Mouse (Mus musculus): ENCODE measurements around the gene Egfr.

Gene Egfr

GRCm38 (mm10) chr11:16752007-16752348 is at the start of gene Egfr:
TSS of gene Egfr (plus strand) at chr11:16752203.
- no peak for DNase-seq (ENCODE audit: low read depth, low spot score)

- no peak for DNase-seq (ENCODE audit: low read depth, low spot score)
Measured at GRCm38 (mm10) chr11:16703221-16703620, 48.8 kb upstream of the Egfr start.

- DNase-seq (ENCODE audit: low read depth, low spot score) = no peak
Measured at GRCm38 (mm10) chr11:16735083-16735644, 16.8 kb upstream of the Egfr start.

- DNase-seq (ENCODE audit: low read depth, low spot score) = no peak
Measured at GRCm38 (mm10) chr11:16737323-16737722, 14.7 kb upstream of the Egfr start.

- DNase-seq (ENCODE audit: low read depth, low spot score) = no peak
Measured at GRCm38 (mm10) chr11:16738691-16739090, 13.3 kb upstream of the Egfr start.

GRCm38 (mm10) chr11:16739155-16739554 is 12.8 kb upstream of the Egfr start:
- no peak for DNase-seq (ENCODE audit: low read depth, low spot score)

GRCm38 (mm10) chr11:16740691-16741611 is 11.1 kb upstream of the Egfr start:
- no peak for DNase-seq (ENCODE audit: low read depth, low spot score)

GRCm38 (mm10) chr11:16742251-16742650 is 9.8 kb upstream of the Egfr start:
- no peak for DNase-seq (ENCODE audit: low read depth, low spot score)

GRCm38 (mm10) chr11:16742821-16743220 is 9.2 kb upstream of the Egfr start:
- DNase-seq (ENCODE audit: low read depth, low spot score) = no peak

GRCm38 (mm10) chr11:16751457-16751982 is 483 bp upstream of the Egfr start:
- no peak for DNase-seq (ENCODE audit: low read depth, low spot score)

- peak; percentile 17 for DNase-seq (ENCODE audit: low read depth, low spot score)
Measured at GRCm38 (mm10) chr11:16752349-16753153, 548 bp downstream of the Egfr start.

GRCm38 (mm10) chr11:16753154-16754040 is 1.4 kb downstream of the Egfr start:
- DNase-seq (ENCODE audit: low read depth, low spot score) = no peak

- no peak for DNase-seq (ENCODE audit: low read depth, low spot score)
Measured at GRCm38 (mm10) chr11:16759930-16760329, 7.9 kb downstream of the Egfr start.

- no peak for DNase-seq (ENCODE audit: low read depth, low spot score)
Measured at GRCm38 (mm10) chr11:16761184-16761583, 9.2 kb downstream of the Egfr start.

- DNase-seq (ENCODE audit: low read depth, low spot score) = no peak
Measured at GRCm38 (mm10) chr11:16766038-16766815, 14.2 kb downstream of the Egfr start.

- peak; percentile 41 for DNase-seq (ENCODE audit: low read depth, low spot score)
Measured at GRCm38 (mm10) chr11:16767984-16768383, 16.0 kb downstream of the Egfr start.

- DNase-seq (ENCODE audit: low read depth, low spot score) = no peak
Measured at GRCm38 (mm10) chr11:16769276-16769675, 17.3 kb downstream of the Egfr start.

- peak; percentile 30 for DNase-seq (ENCODE audit: low read depth, low spot score)
Measured at GRCm38 (mm10) chr11:16769709-16770303, 17.8 kb downstream of the Egfr start.

- no peak for DNase-seq (ENCODE audit: low read depth, low spot score)
Measured at GRCm38 (mm10) chr11:16770966-16771365, 19.0 kb downstream of the Egfr start.

GRCm38 (mm10) chr11:16772717-16773116 is 20.7 kb downstream of the Egfr start:
- DNase-seq (ENCODE audit: low read depth, low spot score) = no peak
